Mouse (Mus musculus) MEL (cell line): ENCODE data around the gene B130006D01Rik.

Experiments
- EP300 ChIP-seq, 2 experiments: IDR thresholded peaks; 2 replicates each; pipeline ENCODE4 v1.6.1; 2011; ENCODE audit warnings: improper control_type of control experiment in 2 of 2, low read length in 2 of 2, low read depth in 1 of 2, mild to moderate bottlenecking in 1 of 2
- POLR2A ChIP-seq, 2 experiments: IDR thresholded peaks; 2 replicates each; pipeline ENCODE4 v1.6.1; 2011 to 2012; ENCODE audit warnings: low read length in 2 of 2, mild to moderate bottlenecking in 2 of 2, control low read depth in 1 of 2, improper control_type of control experiment in 1 of 2, low read depth in 1 of 2, moderate library complexity in 1 of 2; ENCODE audit not compliant: control insufficient read depth in 1 of 2, insufficient read depth in 1 of 2, poor library complexity in 1 of 2

- no peak for TF ChIP-seq EP300 (IDR thresholded peaks at IDR 0.05; ENCODE audit: low read depth in 1 of 2, low read length in 2 of 2)
- TF ChIP-seq POLR2A (IDR thresholded peaks at IDR 0.05; ENCODE audit: control insufficient read depth in 1 of 2, insufficient read depth in 1 of 2, low read depth in 1 of 2, low read length in 2 of 2, poor library complexity in 1 of 2) = no peak
Observed at GRCm38 (mm10) chr11:95698541-95698940, 24.8 kb upstream of the B130006D01Rik start.
